Comparison of ENCODE assay signal across 7 mouse cellular contexts in genomic region chr9:107984052-107984753, GRCm38 (mm10). TPM values are rescaled to one million over a fixed set of nuclear protein-coding genes. Genes with fewer than 3 reads are reported as not detected.
DNase-seq lines count a peak whose midpoint lies in the region; ATAC-seq and TF ChIP-seq lines count a peak whose summit lies in the region.

No protein-coding gene starts in this region.

- H3K36me3 ChIP-seq in CH12.LX (replicated peaks in 1 of 2; ENCODE audit: control insufficient read depth in 1 of 2, insufficient read depth in 1 of 2, low read length in 1 of 2) = peaks cover 46 to 56% of the 10 kb centered on the region in 2 experiments
- H3K36me3 ChIP-seq in heart, postnatal 0 days (replicated peaks; ENCODE audit: control insufficient read depth, insufficient read depth, low read length) = peaks cover 9% of the 10 kb centered on the region
- H3K36me3 ChIP-seq in liver, embryonic 11.5 days (ENCODE audit: control insufficient read depth, insufficient read depth, low read length) = peaks cover 11% of the 10 kb centered on the region

- H3K27me3 ChIP-seq in CH12.LX (replicated peaks) = no peaks in the 10 kb centered on the region
- no peaks in the 10 kb centered on the region for H3K27me3 ChIP-seq in heart, postnatal 0 days (ENCODE audit: control insufficient read depth, insufficient read depth, low read length)
- no peaks in the 10 kb centered on the region; the same call in 1 of the 2 replicates for H3K27me3 ChIP-seq in liver, embryonic 11.5 days (replicated peaks; ENCODE audit: control insufficient read depth, insufficient read depth, low read length)

- no peak for TF ChIP-seq CTCF in CH12.LX (conservative IDR thresholded peaks at IDR 0.05 in 1 of 2, IDR thresholded peaks at IDR 0.05 in 1 of 2; ENCODE audit: low read depth in 2 of 2, low read length in 2 of 2)
- no peak for TF ChIP-seq CTCF in bone marrow, adult 2 months (IDR thresholded peaks at IDR 0.05; ENCODE audit: control insufficient read depth, insufficient read depth, low read length)
- TF ChIP-seq CTCF in heart, postnatal 0 days (IDR thresholded peaks at IDR 0.05; ENCODE audit: low read depth) = no peak

- H3K4me3 ChIP-seq in CH12.LX (replicated peaks in 1 of 3; ENCODE audit: low read depth in 2 of 3, low read length in 2 of 3, poor library complexity in 1 of 3) = peak overlapping the region; percentile 72 to 92 (median 81)
- peak overlapping the region; percentile 90 for H3K4me3 ChIP-seq in bone marrow, adult 2 months (replicated peaks; ENCODE audit: control insufficient read depth, low read depth, low read length)
- peak overlapping the region; percentile 80 for H3K4me3 ChIP-seq in heart, postnatal 0 days (ENCODE audit: low read depth, low read length)
- peak overlapping the region; percentile 83 for H3K4me3 ChIP-seq in liver, embryonic 11.5 days (ENCODE audit: low read depth, low read length)

- no peak for TF ChIP-seq EP300 in CH12.LX (IDR thresholded peaks at IDR 0.05; ENCODE audit: low read length)
- TF ChIP-seq EP300 in heart, postnatal 0 days (IDR thresholded peaks at IDR 0.05; ENCODE audit: low read depth) = no peak

- no peak for TF ChIP-seq POLR2A in CH12.LX (IDR thresholded peaks at IDR 0.05; ENCODE audit: low read depth, low read length)
- TF ChIP-seq POLR2A in bone marrow, adult 2 months (IDR thresholded peaks at IDR 0.05; ENCODE audit: borderline replicate concordance, control insufficient read depth, low read depth, low read length) = 0 out of 2 replicates have a peak, but pooled peaks have one; percentile 7

- no peaks in the 10 kb centered on the region for H3K79me2 ChIP-seq in CH12.LX (replicated peaks; ENCODE audit: control insufficient read depth, extremely low read depth, insufficient read depth, poor library complexity, severe bottlenecking)

- no peaks in the 10 kb centered on the region for H3K9me3 ChIP-seq in CH12.LX (replicated peaks; ENCODE audit: low read length)
- H3K9me3 ChIP-seq in heart, postnatal 0 days (replicated peaks; ENCODE audit: control insufficient read depth, low read length) = no peaks in the 10 kb centered on the region
- H3K9me3 ChIP-seq in liver, embryonic 11.5 days (ENCODE audit: control insufficient read depth, low read length) = no peaks in the 10 kb centered on the region

- no peak overlapping the region; the same call in 1 of the 2 replicates for H3K9ac ChIP-seq in CH12.LX (ENCODE audit: insufficient read depth, low read depth)
- peak overlapping the region; percentile 77 for H3K9ac ChIP-seq in heart, postnatal 0 days (replicated peaks; ENCODE audit: low read depth, low read length)
- peak overlapping the region; percentile 90 for H3K9ac ChIP-seq in liver, embryonic 11.5 days (ENCODE audit: low read depth, low read length)

- ATAC-seq in heart, postnatal 0 days (ENCODE audit: insufficient read depth, low read depth) = no peak
- ATAC-seq in liver, embryonic 11.5 days (replicated peaks; ENCODE audit: low FRiP score) = no peak

- H3K4me2 ChIP-seq in CH12.LX (ENCODE audit: insufficient read depth, low read depth, poor library complexity, severe bottlenecking) = peak overlapping the region; percentile 27
- peak overlapping the region; percentile 84 for H3K4me2 ChIP-seq in heart, postnatal 0 days (ENCODE audit: low read depth, low read length)
- H3K4me2 ChIP-seq in liver, embryonic 11.5 days = peak overlapping the region; percentile 89

- 18% methylated on average over 19 of the region's 19 CpGs for WGBS in bone marrow, adult 2 months
- 49% methylated on average over 19 of the region's 19 CpGs for WGBS in heart, postnatal 0 days
- 26% methylated on average over 19 of the region's 19 CpGs for WGBS in liver, embryonic 11.5 days

- H3K27ac ChIP-seq in CH12.LX (ENCODE audit: insufficient read depth, low read depth) = peak overlapping the region; percentile 78
- peak overlapping the region; percentile 90 for H3K27ac ChIP-seq in bone marrow, adult 2 months (ENCODE audit: control insufficient read depth, insufficient read depth, low read depth, low read length, poor library complexity)
- peak overlapping the region; percentile 98 for H3K27ac ChIP-seq in heart, postnatal 0 days (ENCODE audit: low read depth)
- H3K27ac ChIP-seq in liver, embryonic 11.5 days (ENCODE audit: low read depth, low read length) = peak overlapping the region; percentile 97

- in situ Hi-C loops in CH12.LX (cut with MboI; ENCODE audit: low pct_ligation_motif_present, low pct_unique_long_range_greater_than_20kb, low sequenced_read_pairs) = no loop called here

- peaks cover 25 to 60% of the 10 kb centered on the region in 2 experiments for H3K4me1 ChIP-seq in CH12.LX (ENCODE audit: control insufficient read depth in 1 of 2, insufficient read depth in 2 of 2)
- peaks cover 24% of the 10 kb centered on the region for H3K4me1 ChIP-seq in bone marrow, adult 2 months (ENCODE audit: control insufficient read depth, insufficient read depth, low read length)
- H3K4me1 ChIP-seq in heart, postnatal 0 days (ENCODE audit: control insufficient read depth, insufficient read depth) = peaks cover 26% of the 10 kb centered on the region
- H3K4me1 ChIP-seq in liver, embryonic 11.5 days (replicated peaks; ENCODE audit: control insufficient read depth, insufficient read depth, low read length) = peaks cover 54% of the 10 kb centered on the region

- DNase-seq in CH12.LX (ENCODE audit: extremely low read depth) = no peak
- no peak for DNase-seq in heart, postnatal 0 days (ENCODE audit: low spot score)
- DNase-seq in liver, embryonic 11.5 days (ENCODE audit: low spot score) = peak; percentile 43
- DNase-seq in retina, postnatal 1 day = no peak
- DNase-seq in adrenal gland, postnatal 25 days = no peak
- no peak for DNase-seq in thymus, adult 18-20 months

- dilution Hi-C loops in CH12.LX (cut with MboI; ENCODE audit: extremely low pct_ligation_motif_present, extremely low pct_unique_long_range_greater_than_20kb, low sequenced_read_pairs) = no loop called here

- TF ChIP-seq RAD21 in CH12.LX (IDR thresholded peaks at IDR 0.05; ENCODE audit: low read depth, low read length) = no peak

TF ChIP-seq in CH12.LX, 34 proteins besides CTCF, POLR2A, EP300 and RAD21:
- TF ChIP-seq SIN3A (IDR thresholded peaks at IDR 0.05; ENCODE audit: low read length) = no peak
- TF ChIP-seq ZMIZ1 (IDR thresholded peaks at IDR 0.05; ENCODE audit: low read depth, low read length) = 0 out of 2 replicates have a peak, but pooled peaks have one; percentile 35

RNA-seq across cellular contexts. Expression of gene Gm20661, which starts 1.3 kb away (rescaled TPM):
- total RNA-seq in CH12.LX (2012; rRNA removed) (not detected in 2 replicates), CH12.LX (2014; rRNA removed) (not detected in 2 replicates)
- 0.29 and 0.41 TPM in 2 replicates for polyA plus RNA-seq in CH12.LX (2012; ENCODE audit: insufficient read length, low read depth)
- 4.7 TPM in 1 of 2 replicates, not detected in the other for polyA plus RNA-seq in bone marrow, adult 2 months (2011; ENCODE audit: insufficient read depth, insufficient read length, low replicate concordance, missing spikeins)
- 0.19 and 4.6 TPM in 2 replicates for total RNA-seq in heart, postnatal 0 days (2014; rRNA removed; ENCODE audit: low replicate concordance)
- polyA plus RNA-seq in heart, postnatal 0 days (2015; fragmentation: Nextera tagmentation; extraction: Ambion mirVana) = 0.52 and 0.57 TPM in 2 replicates
- polyA plus RNA-seq in liver, embryonic 11.5 days (2014; fragmentation: Nextera tagmentation; extraction: Ambion mirVana) = 2.0 TPM in 2 replicates
- total RNA-seq in adrenal gland, postnatal 25 days (2021) = 0.46 TPM in 1 of 2 replicates, not detected in the other

RNA-seq across cellular contexts. Expression of gene Inka1, which starts 1.5 kb away (rescaled TPM):
- total RNA-seq in CH12.LX (2012; rRNA removed) (25.8 and 28.0 TPM in 2 replicates), CH12.LX (2014; rRNA removed) (18.9 and 25.2 TPM in 2 replicates)
- polyA plus RNA-seq in CH12.LX (2012; ENCODE audit: insufficient read length, low read depth) = 23.5 and 30.2 TPM in 2 replicates
- polyA plus RNA-seq in bone marrow, adult 2 months (2011; ENCODE audit: insufficient read depth, insufficient read length, low replicate concordance, missing spikeins) = 27.9 and 32.3 TPM in 2 replicates
- 34.0 and 34.3 TPM in 2 replicates for total RNA-seq in heart, postnatal 0 days (2014; rRNA removed; ENCODE audit: low replicate concordance)
- polyA plus RNA-seq in heart, postnatal 0 days (2015; fragmentation: Nextera tagmentation; extraction: Ambion mirVana) = 37.0 and 38.4 TPM in 2 replicates
- 74.8 and 76.2 TPM in 2 replicates for polyA plus RNA-seq in liver, embryonic 11.5 days (2014; fragmentation: Nextera tagmentation; extraction: Ambion mirVana)
- total RNA-seq in adrenal gland, postnatal 25 days (2021) = 5.7 and 6.4 TPM in 2 replicates

RNA-seq across cellular contexts. Expression of gene Cdhr4, which starts 8.1 kb away (rescaled TPM):
- total RNA-seq in CH12.LX (2012; rRNA removed) (not detected in 2 replicates), CH12.LX (2014; rRNA removed) (0.35 and 0.82 TPM in 2 replicates)
- 0.79 and 2.0 TPM in 2 replicates for polyA plus RNA-seq in CH12.LX (2012; ENCODE audit: insufficient read length, low read depth)
- polyA plus RNA-seq in bone marrow, adult 2 months (2011; ENCODE audit: insufficient read depth, insufficient read length, low replicate concordance, missing spikeins) = 10.6 and 23.4 TPM in 2 replicates
- 1.5 and 10.0 TPM in 2 replicates for total RNA-seq in heart, postnatal 0 days (2014; rRNA removed; ENCODE audit: low replicate concordance)
- polyA plus RNA-seq in heart, postnatal 0 days (2015; fragmentation: Nextera tagmentation; extraction: Ambion mirVana) = 1.3 and 1.7 TPM in 2 replicates
- polyA plus RNA-seq in liver, embryonic 11.5 days (2014; fragmentation: Nextera tagmentation; extraction: Ambion mirVana) = 5.1 and 5.6 TPM in 2 replicates
- total RNA-seq in adrenal gland, postnatal 25 days (2021) = 1.8 and 3.1 TPM in 2 replicates

RNA-seq across cellular contexts. Expression of gene Uba7, which starts 8.9 kb away (rescaled TPM):
- total RNA-seq in CH12.LX (2012; rRNA removed) = 21.3 and 21.7 TPM in 2 replicates
- total RNA-seq in CH12.LX (2014; rRNA removed) = 25.2 and 26.0 TPM in 2 replicates
- polyA plus RNA-seq in CH12.LX (2012; ENCODE audit: insufficient read length, low read depth) = 25.5 and 27.8 TPM in 2 replicates
- polyA plus RNA-seq in bone marrow, adult 2 months (2011; ENCODE audit: insufficient read depth, insufficient read length, low replicate concordance, missing spikeins) = 138 and 310 TPM in 2 replicates
- total RNA-seq in heart, postnatal 0 days (2014; rRNA removed; ENCODE audit: low replicate concordance) = 52.0 and 55.6 TPM in 2 replicates
- polyA plus RNA-seq in heart, postnatal 0 days (2015; fragmentation: Nextera tagmentation; extraction: Ambion mirVana) = 16.4 and 18.0 TPM in 2 replicates
- 44.3 and 47.4 TPM in 2 replicates for polyA plus RNA-seq in liver, embryonic 11.5 days (2014; fragmentation: Nextera tagmentation; extraction: Ambion mirVana)
- total RNA-seq in adrenal gland, postnatal 25 days (2021) = 19.0 and 22.2 TPM in 2 replicates

RNA-seq across cellular contexts. Expression of gene Gm20662, which starts 11.9 kb away (rescaled TPM):
- total RNA-seq in CH12.LX (2012; rRNA removed) (not detected in 2 replicates), CH12.LX (2014; rRNA removed) (1.2 TPM in 1 of 2 replicates, not detected in the other)
- polyA plus RNA-seq in CH12.LX (2012; ENCODE audit: insufficient read length, low read depth) = 0.31 TPM in 1 of 2 replicates, not detected in the other
- not detected in 2 replicates for polyA plus RNA-seq in bone marrow, adult 2 months (2011; ENCODE audit: insufficient read depth, insufficient read length, low replicate concordance, missing spikeins)
- 1.8 TPM in 1 of 2 replicates, not detected in the other for total RNA-seq in heart, postnatal 0 days (2014; rRNA removed; ENCODE audit: low replicate concordance)
- polyA plus RNA-seq in heart, postnatal 0 days (2015; fragmentation: Nextera tagmentation; extraction: Ambion mirVana) = 0.56 and 0.62 TPM in 2 replicates
- polyA plus RNA-seq in liver, embryonic 11.5 days (2014; fragmentation: Nextera tagmentation; extraction: Ambion mirVana) = 0.69 TPM in 1 of 2 replicates, not detected in the other
- total RNA-seq in adrenal gland, postnatal 25 days (2021) = 2.8 TPM in 1 of 2 replicates, not detected in the other

Comparison
In these comparisons a context has a peak if more than half of its experiments do, and no peak if none do; other contexts are left out.
1. H3K4me2 ChIP-seq: peak in every context shown above with its lines; median percentile 89 in liver, embryonic 11.5 days; 84 in heart, postnatal 0 days; 27 in CH12.LX.